Mouse (Mus musculus): Measurements from ENCODE around the gene Gm13030. TPM values are rescaled to one million over a fixed set of nuclear protein-coding genes. Genes with fewer than 3 reads are reported as not detected.

Gm13030 gene
- polyA plus RNA-seq, 1 experiment: not detected

DNA sequence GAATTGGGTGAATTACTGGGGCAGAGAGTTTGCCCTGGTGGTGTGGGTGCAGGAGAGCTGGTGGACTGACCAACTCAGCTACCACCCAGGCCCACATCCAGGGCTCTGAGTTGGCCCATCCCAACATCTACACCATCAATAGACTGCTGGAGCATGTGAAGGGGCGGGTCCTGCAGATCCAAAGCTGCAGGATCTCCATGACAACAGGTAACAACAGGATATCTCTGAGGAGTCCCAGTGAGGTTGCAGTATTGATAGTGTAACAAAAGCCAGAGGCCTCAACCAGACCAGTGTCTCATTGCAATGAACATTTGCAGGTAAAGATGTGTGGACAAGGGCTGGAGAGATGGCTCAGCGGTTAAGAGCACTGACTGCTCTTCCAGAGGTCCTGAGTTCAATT, 52.7 kb downstream of the Gm13030 start:
- H3K4me1 ChIP-seq: peaks cover 3% of the 10 kb centered on the region
- H3K27me3 ChIP-seq (replicated peaks): peaks cover 52% of the 10 kb centered on the region
- no peak overlapping the region for H3K4me3 ChIP-seq (replicated peaks)
- peaks cover 31% of the 10 kb centered on the region for H3K9me3 ChIP-seq
- H3K36me3 ChIP-seq (replicated peaks; ENCODE audit: low read length): no peaks in the 10 kb centered on the region
- TF ChIP-seq GATA1 (IDR thresholded peaks at IDR 0.05; ENCODE audit: borderline replicate concordance, low read length): no peak
- TF ChIP-seq FLI1 (IDR thresholded peaks at IDR 0.05; ENCODE audit: low read length): no peak

Other genes starting within 250 kb of the Gm13030 start
- not detected in 2 replicates for gene Vwa5b1, start 238.1 kb downstream of the Gm13030 start, polyA plus RNA-seq (2012; ENCODE audit: insufficient read depth, low replicate concordance)
- gene Pla2g2c, start 149.2 kb downstream of the Gm13030 start, polyA plus RNA-seq (2012; ENCODE audit: insufficient read depth, low replicate concordance): not detected in 2 replicates
- 0.04 TPM in 1 of 2 replicates, not detected in the other for gene Ubxn10, start 136.8 kb downstream of the Gm13030 start, polyA plus RNA-seq (2012; ENCODE audit: insufficient read depth, low replicate concordance)
- not detected in 2 replicates for gene Pla2g2f, start 116.3 kb downstream of the Gm13030 start, polyA plus RNA-seq (2012; ENCODE audit: insufficient read depth, low replicate concordance)
- gene Pla2g2d, start 98.2 kb downstream of the Gm13030 start, polyA plus RNA-seq (2012; ENCODE audit: insufficient read depth, low replicate concordance): not detected in 2 replicates
- gene Pla2g5, start 10.5 kb downstream of the Gm13030 start, polyA plus RNA-seq (2012; ENCODE audit: insufficient read depth, low replicate concordance): not detected in 2 replicates
- 0.82 TPM in 1 of 2 replicates, not detected in the other for gene Pla2g2e, start 4.0 kb upstream of the Gm13030 start, polyA plus RNA-seq (2012; ENCODE audit: insufficient read depth, low replicate concordance)
- gene Otud3, start 40.0 kb upstream of the Gm13030 start, polyA plus RNA-seq (2012; ENCODE audit: insufficient read depth, low replicate concordance): 1.4 and 1.7 TPM in 2 replicates
- gene Rnf186, start 93.1 kb upstream of the Gm13030 start, polyA plus RNA-seq (2012; ENCODE audit: insufficient read depth, low replicate concordance): not detected in 2 replicates
- gene Tmco4, start 98.9 kb upstream of the Gm13030 start, polyA plus RNA-seq (2012; ENCODE audit: insufficient read depth, low replicate concordance): 0.99 and 3.2 TPM in 2 replicates
- 3.9 TPM in 1 of 2 replicates, not detected in the other for gene Htr6, start 201.6 kb upstream of the Gm13030 start, polyA plus RNA-seq (2012; ENCODE audit: insufficient read depth, low replicate concordance)
- gene Nbl1, start 219.0 kb upstream of the Gm13030 start, polyA plus RNA-seq (2012; ENCODE audit: insufficient read depth, low replicate concordance): 0.47 TPM in 1 of 2 replicates, not detected in the other